Mouse (Mus musculus) forebrain, embryonic 10.5 days (tissue): ENCODE results near the gene Egln1. TPM values are rescaled to one million over a fixed set of nuclear protein-coding genes. Genes with fewer than 3 reads are reported as not detected.

ENCODE experiments used
- DNase-seq: peaks from one replicate; pipeline ENCODE4 v3.0.0-alpha.2; 2017; ENCODE audit warnings: low spot score; ENCODE audit errors: extremely low spot score
- H3K27ac ChIP-seq: fragments of 300-500 bp; sonication (generic); 2 replicates; pipeline ENCODE4 v1.5.1; 2016; ENCODE audit warnings: mild to moderate bottlenecking
- H3K27me3 ChIP-seq: fragments of 300-500 bp; sonication (generic); 2 replicates; pipeline ENCODE4 v1.6.1; 2016; ENCODE audit warnings: mild to moderate bottlenecking; ENCODE audit not compliant: poor library complexity, severe bottlenecking
- H3K36me3 ChIP-seq: fragments of 300-500 bp; sonication (generic); replicated peaks from 2 replicates; pipeline ENCODE4 v1.6.1; 2016; ENCODE audit warnings: mild to moderate bottlenecking, moderate library complexity
- H3K4me1 ChIP-seq: fragments of 300-500 bp; sonication (generic); 2 replicates; pipeline ENCODE4 v1.6.1; 2016
- H3K4me3 ChIP-seq: fragments of 300-500 bp; sonication (generic); 2 replicates; pipeline ENCODE4 v1.5.1; 2016; ENCODE audit warnings: mild to moderate bottlenecking, moderate library complexity
- H3K9me3 ChIP-seq: fragments of 300-500 bp; sonication (generic); 2 replicates; pipeline ENCODE4 v1.6.1; 2016; ENCODE audit warnings: mild to moderate bottlenecking, moderate library complexity
- WGBS: fragments of 180-500 bp; shearing (Covaris S2); methylation state at CpG from one replicate; pipeline ENCODE4 v1.1.7; 2016; 5-methylcytosine and 5-hydroxymethylcytosine counted together
- polyA plus RNA-seq: library from polyadenylated mRNA; unstranded; fragments of >200 nt; fragmentation: Nextera tagmentation; extraction: Ambion mirVana; gene quantifications from 2 replicates; pipeline ENCODE4 v1.2.1, GENCODE M21; 2016

The Egln1 gene
- polyA plus RNA-seq, 1 experiment from 2014 or later, result 12.8 TPM

- no peak for DNase-seq
- H3K36me3 ChIP-seq, result peaks cover 36% of the 10 kb centered on the region
- WGBS, result 86% methylated on average over 18 of the region's 18 CpGs
- no peaks in the 10 kb centered on the region for H3K27me3 ChIP-seq
- no peak overlapping the region for H3K27ac ChIP-seq
- no peak overlapping the region for H3K4me3 ChIP-seq
- H3K4me1 ChIP-seq, result peaks cover 7% of the 10 kb centered on the region; the same call in 1 of the 2 replicates
- no peaks in the 10 kb centered on the region for H3K9me3 ChIP-seq
These were observed 31.2 kb downstream of the Egln1 start for GRCm38 (mm10) chr8:124917741-124918484.

GRCm38 (mm10) chr8:124914061-124914460, 35.1 kb downstream of the Egln1 start:
- no peak for DNase-seq
- Histone ChIP-seq H3K4me3 (no peak overlapping the region), H3K27ac (no peak overlapping the region), H3K9me3 (no peaks in the 10 kb centered on the region), H3K27me3 (no peaks in the 10 kb centered on the region), H3K36me3 (peaks cover 74% of the 10 kb centered on the region), H3K4me1 (peaks cover 13% of the 10 kb centered on the region; the same call in 1 of the 2 replicates)
- 97% methylated on average over 5 of the region's 5 CpGs for WGBS

GRCm38 (mm10) chr8:124911938-124912872, 36.9 kb downstream of the Egln1 start:
- no peak for DNase-seq
- peaks cover 6% of the 10 kb centered on the region; the same call in 1 of the 2 replicates for H3K4me1 ChIP-seq
- no peak overlapping the region for H3K27ac ChIP-seq
- no peaks in the 10 kb centered on the region for H3K9me3 ChIP-seq
- WGBS, result 83% methylated on average over 17 of the region's 17 CpGs
- H3K36me3 ChIP-seq, result peaks cover 93% of the 10 kb centered on the region
- H3K27me3 ChIP-seq, result no peaks in the 10 kb centered on the region
- H3K4me3 ChIP-seq, result no peak overlapping the region

GRCm38 (mm10) chr8:124910349-124910748, 38.8 kb downstream of the Egln1 start:
- H3K27me3 ChIP-seq, result no peaks in the 10 kb centered on the region
- H3K4me3 ChIP-seq, result no peak overlapping the region
- H3K27ac ChIP-seq, result no peak overlapping the region
- H3K36me3 ChIP-seq, result peaks cover 100% of the 10 kb centered on the region
- peaks cover 6% of the 10 kb centered on the region; the same call in 1 of the 2 replicates for H3K4me1 ChIP-seq
- H3K9me3 ChIP-seq, result no peaks in the 10 kb centered on the region
- 84% methylated on average over 10 of the region's 10 CpGs for WGBS
- no peak for DNase-seq

DNA sequence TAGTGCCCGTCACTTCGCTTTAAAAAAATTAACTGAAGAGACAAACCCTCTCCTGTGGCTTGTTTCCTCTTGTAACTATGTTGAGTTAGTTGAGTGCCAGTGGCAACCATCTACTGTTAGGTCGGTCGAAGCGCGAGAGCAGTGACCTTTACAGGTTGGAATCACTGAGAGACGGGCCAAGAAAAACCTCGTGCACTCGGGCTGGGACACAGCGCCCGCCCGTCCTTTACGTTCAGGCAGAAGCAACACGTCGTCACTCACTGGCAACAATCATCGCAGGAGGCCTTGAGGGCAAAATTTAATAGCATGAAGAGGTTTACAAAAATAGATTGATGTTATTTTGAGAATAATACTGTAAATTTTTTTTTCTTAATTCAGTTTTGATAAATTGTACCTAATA, 39.2 kb downstream of the Egln1 start:
- no peak overlapping the region for H3K4me3 ChIP-seq
- H3K27me3 ChIP-seq, result no peaks in the 10 kb centered on the region
- H3K36me3 ChIP-seq, result peaks cover 99% of the 10 kb centered on the region
- peaks cover 6% of the 10 kb centered on the region; the same call in 1 of the 2 replicates for H3K4me1 ChIP-seq
- H3K9me3 ChIP-seq, result no peaks in the 10 kb centered on the region
- WGBS, result 98% methylated on average over 16 of the region's 16 CpGs
- DNase-seq, result no peak
- no peak overlapping the region for H3K27ac ChIP-seq

- DNase-seq, result no peak
These were observed 43.6 kb downstream of the Egln1 start for GRCm38 (mm10) chr8:124905482-124905881.

DNA sequence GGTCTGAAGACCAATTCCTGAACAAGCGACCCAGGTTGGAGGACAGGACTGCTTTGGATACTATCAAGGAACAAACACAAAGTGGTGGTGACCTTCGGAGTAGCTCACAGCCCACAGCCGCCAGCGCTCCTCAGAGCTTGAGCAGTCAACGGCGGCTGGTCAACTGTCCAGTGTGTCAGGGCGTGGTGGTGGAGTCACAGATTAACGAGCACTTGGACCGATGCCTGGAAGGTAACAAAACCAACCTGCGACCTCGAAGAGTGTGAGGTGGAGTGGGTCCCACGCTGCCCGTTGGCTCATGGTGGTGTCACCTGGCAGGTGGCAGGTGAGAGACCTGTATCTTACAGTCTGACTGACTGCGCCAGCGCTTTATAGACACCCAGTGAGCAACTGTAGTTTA, 45.9 kb downstream of the Egln1 start:
- H3K4me1 ChIP-seq, result peaks cover 9% of the 10 kb centered on the region
- no peaks in the 10 kb centered on the region for H3K9me3 ChIP-seq
- H3K4me3 ChIP-seq, result no peak overlapping the region
- peaks cover 87% of the 10 kb centered on the region for H3K36me3 ChIP-seq
- 95% methylated on average over 15 of the region's 15 CpGs for WGBS
- DNase-seq, result no peak
- H3K27ac ChIP-seq, result no peak overlapping the region
- no peaks in the 10 kb centered on the region for H3K27me3 ChIP-seq

More at GRCm38 (mm10) chr8:124905482-124905881, 43.6 kb downstream of the Egln1 start:
- Histone ChIP-seq H3K4me1 (no peaks in the 10 kb centered on the region), H3K9me3 (no peaks in the 10 kb centered on the region), H3K4me3 (no peak overlapping the region), H3K27me3 (no peaks in the 10 kb centered on the region), H3K27ac (no peak overlapping the region), H3K36me3 (peaks cover 96% of the 10 kb centered on the region)
- 81% methylated on average over 2 of the region's 2 CpGs for WGBS

- Histone ChIP-seq H3K4me3 (peak overlapping the region; percentile 98), H3K9me3 (no peaks in the 10 kb centered on the region), H3K27ac (peak overlapping the region; percentile 84), H3K27me3 (no peaks in the 10 kb centered on the region), H3K36me3 (peaks cover 68% of the 10 kb centered on the region), H3K4me1 (peaks cover 31% of the 10 kb centered on the region)
- no peak for DNase-seq
- WGBS, result 9% methylated on average over 31 of the region's 31 CpGs
These were observed 50.7 kb downstream of the Egln1 start for GRCm38 (mm10) chr8:124898251-124898905.

GRCm38 (mm10) chr8:124897386-124898250, 51.5 kb downstream of the Egln1 start, which contains the start of the genes Exoc8 and Sprtn:
TSS of gene Exoc8 (minus strand) at chr8:124897705.
TSS of gene Sprtn (plus strand) at chr8:124897886.
- peaks cover 68% of the 10 kb centered on the region for H3K36me3 ChIP-seq
- H3K4me3 ChIP-seq, result peak within 1 kb of the TSS; percentile 98
- H3K27ac ChIP-seq, result peak within 1 kb of the TSS; percentile 84
- WGBS, result under 1% methylated on average over 114 of the region's 114 CpGs
- H3K9me3 ChIP-seq, result no peaks in the 10 kb centered on the region
- H3K4me1 ChIP-seq, result peaks cover 31% of the 10 kb centered on the region
- H3K27me3 ChIP-seq, result no peaks in the 10 kb centered on the region
- DNase-seq, result peak; percentile 96

- 2% methylated on average over 60 of the region's 60 CpGs for WGBS
These were observed 52.3 kb downstream of the Egln1 start for GRCm38 (mm10) chr8:124896632-124897385.

GRCm38 (mm10) chr8:124896010-124896631, 53.0 kb downstream of the Egln1 start:
- Histone ChIP-seq H3K36me3 (peaks cover 70% of the 10 kb centered on the region), H3K4me1 (peaks cover 31% of the 10 kb centered on the region)
- 89% methylated on average over 26 of the region's 26 CpGs for WGBS

More at GRCm38 (mm10) chr8:124896632-124897385, 52.3 kb downstream of the Egln1 start:
- Histone ChIP-seq H3K36me3 (peaks cover 68% of the 10 kb centered on the region), H3K27ac (peak overlapping the region; percentile 84), H3K9me3 (no peaks in the 10 kb centered on the region), H3K4me3 (peak overlapping the region; percentile 98), H3K27me3 (no peaks in the 10 kb centered on the region), H3K4me1 (peaks cover 31% of the 10 kb centered on the region)
- peak; percentile 65 for DNase-seq

More at GRCm38 (mm10) chr8:124896010-124896631, 53.0 kb downstream of the Egln1 start:
- Histone ChIP-seq H3K27me3 (no peaks in the 10 kb centered on the region), H3K27ac (peak overlapping the region; percentile 84; the same call in 1 of the 2 replicates), H3K9me3 (no peaks in the 10 kb centered on the region), H3K4me3 (peak overlapping the region; percentile 98)
- no peak for DNase-seq
